Mouse (Mus musculus): ENCODE measurements around the gene Gm17606. TPM values are rescaled to one million over a fixed set of nuclear protein-coding genes. Genes with fewer than 3 reads are reported as not detected.

Gene Gm17606
- polyA plus RNA-seq, 2 experiments from 2014 or later, result not detected

DNA sequence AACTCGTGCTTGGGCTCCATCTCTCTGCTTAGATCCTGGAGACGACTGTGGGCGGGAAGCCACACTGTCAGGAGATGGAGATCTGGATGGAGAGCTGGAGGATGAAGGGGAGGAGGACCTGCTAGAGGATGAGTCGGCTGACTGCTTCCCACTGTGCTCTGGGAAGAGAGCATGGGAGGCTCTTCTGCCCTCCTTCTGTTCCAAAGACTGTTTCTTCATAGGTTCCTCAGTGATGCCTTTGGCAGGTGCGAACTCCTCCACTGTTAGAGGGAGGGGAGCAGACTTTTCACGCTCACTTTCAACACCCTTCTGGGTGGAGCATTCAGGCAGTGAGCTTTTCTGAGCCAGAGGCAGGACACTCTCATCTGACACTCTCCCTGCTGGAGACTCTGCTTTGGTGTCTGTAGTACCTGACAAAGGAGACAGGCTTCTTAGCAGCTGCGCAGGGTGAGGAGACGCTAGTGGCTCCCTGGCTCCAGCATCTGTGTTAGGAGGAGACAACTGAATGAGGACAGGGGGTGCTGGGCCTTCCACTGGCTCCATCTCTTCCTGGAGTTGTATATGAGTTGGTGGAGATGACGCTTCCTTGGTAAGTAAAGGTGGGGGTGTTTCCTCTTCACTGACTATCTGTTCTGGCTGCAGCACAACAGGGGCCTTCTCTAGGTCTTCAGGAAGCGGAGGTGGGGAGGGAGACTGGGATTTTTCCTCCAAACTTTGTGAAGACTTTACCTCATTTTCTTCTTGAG is 23.9 kb downstream of the Gm17606 start:
- no peak for ATAC-seq

GRCm38 (mm10) chr14:54669381-54669780 is 28.6 kb downstream of the Gm17606 start:
- ATAC-seq, result peak; percentile 39

DNA sequence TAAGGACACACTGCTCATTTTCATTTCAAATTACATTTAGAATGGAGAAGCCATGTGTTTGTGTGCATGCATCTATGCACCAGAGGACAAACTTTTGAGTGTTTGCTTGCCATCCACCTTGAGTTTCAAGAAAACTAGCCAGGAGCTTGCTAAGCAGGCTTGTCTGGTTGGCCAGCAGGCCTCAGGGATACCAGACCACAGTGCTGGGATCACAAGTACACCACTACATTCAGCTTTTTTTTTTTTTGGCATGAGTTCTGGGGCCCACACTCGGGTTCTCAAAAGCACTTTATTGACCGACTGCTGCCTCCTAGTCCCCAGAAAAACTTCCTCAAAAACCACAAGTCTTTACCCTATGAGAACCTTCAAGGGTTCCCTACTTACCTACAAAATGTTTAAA is 33.6 kb downstream of the Gm17606 start:
- no peak for ATAC-seq

GRCm38 (mm10) chr14:54676290-54676689 is 35.5 kb downstream of the Gm17606 start:
- ATAC-seq, result no peak

DNA sequence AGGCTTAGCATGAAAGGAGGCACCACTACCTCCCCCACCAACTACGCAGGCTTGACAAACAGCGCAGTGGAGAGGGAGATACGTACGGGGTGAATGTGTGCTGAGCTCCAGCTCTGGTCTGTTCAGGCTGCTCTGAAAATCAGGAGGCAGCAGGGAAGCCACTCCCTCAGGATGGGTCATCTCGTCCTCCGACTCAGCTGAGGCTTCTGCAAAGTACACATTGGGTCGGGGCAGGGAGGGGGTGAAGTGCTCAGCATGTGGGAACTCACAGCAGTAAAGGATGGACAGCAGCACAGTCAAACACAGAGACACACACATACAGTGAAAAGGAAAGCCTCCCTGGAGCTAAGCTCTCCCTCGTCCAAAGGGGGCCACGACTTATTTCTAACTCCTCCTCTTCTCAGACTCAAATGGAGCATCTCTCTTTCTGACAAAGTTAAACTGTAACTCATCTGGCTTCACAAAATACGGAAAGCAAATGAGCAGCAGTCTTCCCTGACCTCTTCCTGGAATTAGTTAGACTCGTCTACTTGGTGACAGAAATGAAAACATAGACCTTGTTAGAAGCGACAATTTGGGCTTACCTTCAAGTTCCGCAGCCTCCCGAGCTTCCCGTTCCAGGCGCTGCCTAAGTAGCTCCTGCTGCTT is 38.0 kb downstream of the Gm17606 start:
- ATAC-seq, result no peak

- ATAC-seq, result no peak
Measured at GRCm38 (mm10) chr14:54682396-54682795, 41.6 kb downstream of the Gm17606 start.

- ATAC-seq, result no peak
Measured at GRCm38 (mm10) chr14:54685471-54685870, 44.7 kb downstream of the Gm17606 start.

DNA sequence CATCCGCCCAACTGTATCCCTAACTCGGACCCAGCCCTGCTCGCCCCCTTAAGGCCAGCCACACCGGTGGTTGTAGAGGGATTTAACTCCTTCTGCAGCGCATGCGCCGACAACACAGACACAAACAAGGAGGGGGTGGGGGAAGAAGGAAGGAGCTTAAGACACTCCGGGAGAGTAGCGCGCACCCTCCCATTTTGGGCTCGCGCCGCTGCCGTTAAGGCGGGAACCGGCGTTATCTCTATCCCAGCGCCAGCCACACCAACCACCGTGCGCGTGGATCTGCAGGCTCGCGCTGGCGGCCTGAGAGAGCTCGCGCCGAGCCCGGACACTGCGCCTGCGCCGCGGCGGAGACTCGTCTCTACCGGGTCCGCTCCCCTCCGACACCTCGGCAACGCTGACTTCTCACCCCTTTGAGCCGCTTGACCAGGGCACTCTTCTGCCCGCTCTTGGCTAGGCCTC is 45.3 kb downstream of the Gm17606 start, which contains the start of gene 1700123O20Rik:
1700123O20Rik (plus strand) TSS at position 154 of the 459 bp plus-strand sequence.
- peak; percentile 25 for ATAC-seq

DNA sequence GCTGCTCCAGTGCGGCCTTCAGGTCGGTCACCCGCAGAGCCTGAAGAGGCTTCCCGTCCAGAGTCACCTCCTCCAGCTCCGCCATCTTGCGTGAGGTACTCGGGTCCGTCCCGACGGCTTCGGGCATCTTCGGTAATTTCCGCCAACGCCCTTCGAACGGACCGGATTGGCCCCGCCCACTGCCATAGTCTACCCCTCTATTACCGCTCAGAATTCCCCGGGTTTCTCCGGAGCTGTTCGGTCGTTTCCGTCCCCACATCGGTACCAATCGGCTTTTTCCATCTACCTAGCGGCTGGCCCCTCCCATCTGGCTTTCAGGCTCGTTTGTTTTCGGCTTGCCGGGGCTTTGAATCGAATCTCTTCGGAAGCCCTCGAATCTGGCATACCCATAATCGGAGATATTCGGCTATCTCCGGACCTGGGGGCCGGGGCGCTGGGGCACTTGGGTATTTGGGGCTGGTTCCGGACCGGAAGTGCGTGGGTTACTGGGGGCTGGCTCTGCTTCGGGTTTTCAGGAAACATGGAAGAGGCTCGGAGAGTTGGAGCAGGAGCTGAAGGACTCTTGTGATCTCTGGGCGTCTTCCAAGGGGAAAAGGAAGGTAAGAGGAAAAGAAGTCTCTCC is 45.9 kb downstream of the Gm17606 start, which contains the start of gene Acin1:
Acin1 (minus strand) TSS at position 410 of the 622 bp plus-strand sequence.
- peak; percentile 93 for ATAC-seq

DNA sequence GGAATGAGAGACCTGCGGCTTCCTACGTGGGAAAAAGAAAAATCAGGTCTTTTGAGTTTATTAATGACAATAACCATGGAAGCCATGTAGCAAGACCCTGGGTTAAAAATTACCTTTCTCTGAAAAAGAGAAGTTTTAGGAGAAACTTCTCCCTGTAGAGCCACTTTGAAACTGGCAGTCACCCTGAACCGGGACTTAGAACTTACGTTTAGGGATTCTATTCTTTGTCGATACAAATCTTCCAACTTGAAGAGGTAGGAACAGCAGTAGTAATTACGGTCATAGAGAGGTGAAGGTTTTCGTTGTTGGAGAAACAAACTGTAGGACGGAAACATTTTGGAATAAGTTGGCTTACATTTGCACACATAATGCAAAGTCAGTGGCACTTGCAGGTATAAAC is 46.5 kb downstream of the Gm17606 start:
- no peak for ATAC-seq

DNA sequence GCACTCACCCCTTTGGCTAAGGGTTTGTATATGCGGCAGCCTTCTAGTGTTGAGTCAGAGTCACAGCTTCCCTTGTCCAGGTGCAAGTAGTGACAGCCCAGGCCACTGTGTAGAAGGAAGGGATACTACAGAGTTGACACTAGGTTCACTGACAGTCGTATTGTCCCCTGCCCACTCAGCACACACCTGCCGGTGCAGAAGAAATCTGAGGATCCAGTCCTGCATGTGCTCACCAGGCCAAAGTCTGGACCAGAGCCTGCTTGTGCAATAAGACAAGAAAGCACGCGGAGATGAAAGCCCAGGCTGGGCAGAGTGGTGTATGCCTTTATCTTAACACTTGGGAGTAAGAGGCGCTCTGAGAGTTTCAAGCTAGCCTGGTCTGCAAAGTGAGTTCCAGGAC is 54.3 kb downstream of the Gm17606 start:
- no peak for ATAC-seq

DNA sequence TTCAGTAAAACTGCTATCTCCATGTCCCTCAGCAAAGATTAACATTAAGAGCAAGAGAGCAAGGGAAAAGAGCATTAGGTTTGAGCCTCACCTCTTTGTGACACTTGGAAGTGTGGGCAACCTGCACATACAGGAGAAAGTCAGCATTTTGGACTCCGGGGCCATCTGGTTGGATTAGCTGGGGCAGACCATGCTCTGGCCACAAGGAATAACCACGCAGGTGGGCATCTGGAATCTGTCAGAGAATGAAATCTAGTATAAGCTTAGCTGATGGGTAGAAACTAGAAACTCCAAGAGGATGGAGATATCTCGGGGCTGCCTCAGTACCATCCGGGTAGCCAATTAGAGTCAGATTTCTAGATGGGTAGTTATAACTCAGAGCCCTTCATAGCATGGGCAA is 56.0 kb downstream of the Gm17606 start:
- no peak for ATAC-seq

Other genes starting within 250 kb of the Gm17606 start
- 1 to 10 TPM; 1.2 to 1.3 TPM for gene Slc7a7, start 223.2 kb upstream of the Gm17606 start, polyA plus RNA-seq (2017; shearing (Covaris generic))
- 100 to 1,000 TPM; 216 to 249 TPM for gene Mrpl52, start 214.0 kb upstream of the Gm17606 start, polyA plus RNA-seq (2017; shearing (Covaris generic))
- not detected for gene Mmp14, start 209.3 kb upstream of the Gm17606 start, polyA plus RNA-seq (2017; shearing (Covaris generic))
- 10 to 100 TPM; 59.9 to 60.2 TPM for gene Lrp10, start 176.8 kb upstream of the Gm17606 start, polyA plus RNA-seq (2017; shearing (Covaris generic))
- gene Rem2, start 164.9 kb upstream of the Gm17606 start, polyA plus RNA-seq (2017; shearing (Covaris generic)), result 1 to 10 TPM in 1 of 2 experiments, under 1 TPM in 1; 0.54 to 1.1 TPM
- 10 to 100 TPM; 44.9 to 54.8 TPM for gene Prmt5, start 123.4 kb upstream of the Gm17606 start, polyA plus RNA-seq (2017; shearing (Covaris generic))
- 10 to 100 TPM; 21.0 to 28.8 TPM for gene Haus4, start 86.3 kb upstream of the Gm17606 start, polyA plus RNA-seq (2017; shearing (Covaris generic))
- gene Ajuba, start 63.4 kb upstream of the Gm17606 start, polyA plus RNA-seq (2017; shearing (Covaris generic)), result not detected
- gene 4931414P19Rik, start 35.0 kb upstream of the Gm17606 start, polyA plus RNA-seq (2017; shearing (Covaris generic)), result 1 to 10 TPM; 3.7 to 6.9 TPM
- 100 to 1,000 TPM; 154 to 163 TPM for gene Psmb5, start 22.9 kb upstream of the Gm17606 start, polyA plus RNA-seq (2017; shearing (Covaris generic))
- not detected for gene Psmb11, start 19.5 kb upstream of the Gm17606 start, polyA plus RNA-seq (2017; shearing (Covaris generic))
- under 1 TPM; 0.15 to 0.16 TPM for gene Cdh24, start 412 bp downstream of the Gm17606 start, polyA plus RNA-seq (2017; shearing (Covaris generic))
- 100 to 1,000 TPM in 1 of 2 experiments, 10 to 100 TPM in 1; 98.9 to 105 TPM for gene 1700123O20Rik, start 45.3 kb downstream of the Gm17606 start, polyA plus RNA-seq (2017; shearing (Covaris generic))
- gene Acin1, start 46.0 kb downstream of the Gm17606 start, polyA plus RNA-seq (2017; shearing (Covaris generic)), result 100 to 1,000 TPM; 151 to 179 TPM
- not detected for gene Gm29776, start 57.9 kb downstream of the Gm17606 start, polyA plus RNA-seq (2017; shearing (Covaris generic))
- gene Cebpe, start 71.2 kb downstream of the Gm17606 start, polyA plus RNA-seq (2017; shearing (Covaris generic)), result not detected
- gene Slc7a8, start 141.0 kb downstream of the Gm17606 start, polyA plus RNA-seq (2017; shearing (Covaris generic)), result under 1 TPM in 1 of 2 experiments, not detected in 1; 0.14 TPM
- gene Rnf212b, start 173.2 kb downstream of the Gm17606 start, polyA plus RNA-seq (2017; shearing (Covaris generic)), result not detected
- 1 to 10 TPM; 3.4 to 7.6 TPM for gene Homez, start 230.0 kb downstream of the Gm17606 start, polyA plus RNA-seq (2017; shearing (Covaris generic))
- gene Ppp1r3e, start 236.6 kb downstream of the Gm17606 start, polyA plus RNA-seq (2017; shearing (Covaris generic)), result 1 to 10 TPM in 1 of 2 experiments, not detected in 1; 1.1 TPM
- gene Bcl2l2, start 242.4 kb downstream of the Gm17606 start, polyA plus RNA-seq (2017; shearing (Covaris generic)), result 1 to 10 TPM; 1.3 to 2.7 TPM
- not detected for gene Gm20521, start 242.5 kb downstream of the Gm17606 start, polyA plus RNA-seq (2017; shearing (Covaris generic))

All from CD4-positive, CD25-positive, alpha-beta regulatory T cell, adult 4 months (primary cell).